Mouse (Mus musculus): ENCODE measurements around the gene Idh2.

DNA sequence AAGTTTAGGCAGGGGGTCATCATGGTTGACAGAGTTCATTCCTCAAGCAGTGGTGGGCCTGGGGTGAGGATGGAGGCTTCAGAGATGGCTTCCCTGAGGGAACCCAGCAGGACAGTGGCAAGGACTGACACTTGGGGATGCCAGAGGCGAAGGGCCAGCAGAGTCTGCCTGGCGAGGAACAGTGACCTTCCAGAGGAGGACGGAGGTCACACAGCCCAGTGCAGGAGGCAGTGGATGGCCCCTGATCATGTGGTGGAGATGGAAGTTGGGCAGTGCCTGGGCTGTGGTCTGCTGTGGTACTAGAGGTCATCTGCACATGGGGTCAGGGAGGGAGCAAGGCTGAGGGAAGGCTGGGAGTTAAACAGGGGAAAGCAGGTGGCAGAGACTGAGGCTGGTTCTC is 49.9 kb downstream of the Idh2 start:
- no peak for TF ChIP-seq CTCF (IDR thresholded peaks at IDR 0.05; ENCODE audit: low read depth, low read length)
- no peak for TF ChIP-seq POLR2A (IDR thresholded peaks at IDR 0.05; ENCODE audit: borderline replicate concordance, low read depth, low read length)
